1 mouse cellular context compared by ENCODE assay signal in genomic region chr10:80352727-80353126, GRCm38 (mm10).
TF ChIP-seq lines count a peak whose summit lies in the region.

No protein-coding gene starts in this region.

TF ChIP-seq in MEL, 35 proteins besides CTCF, POLR2A, EP300 and RAD21:
- TF ChIP-seq MAX (IDR thresholded peaks at IDR 0.05; ENCODE audit: low read length) = no peak; the same call in 1 of the 2 replicates
- TF ChIP-seq E2F4 (IDR thresholded peaks at IDR 0.05; ENCODE audit: borderline replicate concordance, low read depth, low read length) = no peak
- no peak for TF ChIP-seq ELF1 (IDR thresholded peaks at IDR 0.05; ENCODE audit: low read depth, low read length)
- TF ChIP-seq UBTF (IDR thresholded peaks at IDR 0.05; ENCODE audit: borderline replicate concordance, insufficient read depth, low read depth, low read length) = no peak
- no peak for TF ChIP-seq GABPA (IDR thresholded peaks at IDR 0.05; ENCODE audit: low read depth, low read length)
- TF ChIP-seq MYB (IDR thresholded peaks at IDR 0.05; ENCODE audit: low read depth, low read length) = no peak
- TF ChIP-seq HCFC1 (IDR thresholded peaks at IDR 0.05; ENCODE audit: low read depth, low read length) = 0 out of 2 replicates have a peak, but pooled peaks have one; percentile 18
- peak; percentile 41; the same call in 1 of the 2 replicates for TF ChIP-seq SIN3A (IDR thresholded peaks at IDR 0.05; ENCODE audit: low read length)
- TF ChIP-seq MAFK (IDR thresholded peaks at IDR 0.05; ENCODE audit: borderline replicate concordance, low read depth, low read length) = no peak
- TF ChIP-seq MXI1 (IDR thresholded peaks at IDR 0.05; ENCODE audit: low read depth, low read length) = 0 out of 2 replicates have a peak, but pooled peaks have one; percentile 32
- TF ChIP-seq JUND (IDR thresholded peaks at IDR 0.05; ENCODE audit: low read depth, low read length) = no peak
- TF ChIP-seq MYC (IDR thresholded peaks at IDR 0.05; ENCODE audit: low read depth, low read length) = peak; percentile 37; the same call in 1 of the 2 replicates
- no peak for TF ChIP-seq BHLHE40 (IDR thresholded peaks at IDR 0.05; ENCODE audit: borderline replicate concordance, low read depth, low read length)
- peak; percentile 38 for TF ChIP-seq NELFE (IDR thresholded peaks at IDR 0.05; ENCODE audit: low read depth, low read length)
- TF ChIP-seq CHD2 (IDR thresholded peaks at IDR 0.05; ENCODE audit: low read length) = no peak
- no peak; the same call in 1 of the 2 replicates for TF ChIP-seq TBP (IDR thresholded peaks at IDR 0.05; ENCODE audit: low read depth, low read length)
- TF ChIP-seq CHD1 (IDR thresholded peaks at IDR 0.05; ENCODE audit: low read depth, low read length) = no peak
- 0 out of 2 replicates have a peak, but pooled peaks have one; percentile 51 for TF ChIP-seq ZMIZ1 (IDR thresholded peaks at IDR 0.05; ENCODE audit: low read depth, low read length)
- no peak for TF ChIP-seq MEF2A (IDR thresholded peaks at IDR 0.05; ENCODE audit: extremely low read depth, insufficient replicate concordance, low read depth, low read length, poor library complexity, severe bottlenecking)
- peak; percentile 29; the same call in 1 of the 2 replicates for TF ChIP-seq MAZ (IDR thresholded peaks at IDR 0.05; ENCODE audit: low read depth, low read length)
- TF ChIP-seq GATA1 (IDR thresholded peaks at IDR 0.05; ENCODE audit: low read depth, low read length) = peak; percentile 65
- no peak for TF ChIP-seq USF1 (IDR thresholded peaks at IDR 0.05; ENCODE audit: low read depth, low read length)
- TF ChIP-seq POLR2AphosphoS5 (IDR thresholded peaks at IDR 0.05; ENCODE audit: borderline replicate concordance, low read depth, low read length) = no peak
